Mouse (Mus musculus) E14TG2a.4 (cell line): ENCODE results near the gene Gm11939.

ENCODE experiments used
- CTCF ChIP-seq: conservative IDR thresholded peaks from 2 replicates; pipeline ENCODE4 v1.5.1; 2014; ENCODE audit warnings: low read length
- NANOG ChIP-seq: IDR thresholded peaks from 2 replicates; pipeline ENCODE4 v1.6.1; 2014; ENCODE audit warnings: borderline replicate concordance, low read length, mixed read lengths
- POU5F1 ChIP-seq: IDR thresholded peaks from 2 replicates; pipeline ENCODE4 v1.6.1; 2014; ENCODE audit warnings: low read length, borderline replicate concordance

- TF ChIP-seq CTCF, result no peak
- TF ChIP-seq NANOG, result no peak
- TF ChIP-seq POU5F1, result no peak
Measured at GRCm38 (mm10) chr11:99550765-99551164, 8.5 kb downstream of the Gm11939 start, which contains the start of gene Krtap3-3.
